Mouse (Mus musculus) midbrain, postnatal 0 days (tissue): Measurements from ENCODE around the gene Gna11. TPM values are rescaled to one million over a fixed set of nuclear protein-coding genes. Genes with fewer than 3 reads are reported as not detected.

Experiments used
- ATAC-seq: fragments of 200-750 bp; cut with Nextera tagmentation; 2 replicates; pipeline ENCODE4 v1.8.0; 2017; ENCODE audit warnings: moderate number of reproducible peaks, mild to moderate bottlenecking, moderate TSS enrichment, moderate library complexity; ENCODE audit not compliant: low FRiP score
- DNase-seq: peaks from one replicate; pipeline ENCODE4 v3.0.0-alpha.2; 2015; ENCODE audit warnings: low spot score
- H3K27ac ChIP-seq: fragments of 300-500 bp; sonication (generic); 2 replicates; pipeline ENCODE4 v1.5.1; 2014; ENCODE audit warnings: low read depth, mild to moderate bottlenecking, low read length, mixed read lengths
- H3K27me3 ChIP-seq: fragments of 300-500 bp; sonication (generic); 2 replicates; pipeline ENCODE4 v1.6.1; 2014; ENCODE audit warnings: low read length, control low read depth, mixed read lengths; ENCODE audit not compliant: insufficient read depth
- H3K36me3 ChIP-seq: fragments of 300-500 bp; sonication (generic); 2 replicates; pipeline ENCODE4 v1.6.1; 2014; ENCODE audit warnings: low read length, control low read depth, mixed read lengths; ENCODE audit not compliant: insufficient read depth
- H3K4me1 ChIP-seq: fragments of 300-500 bp; sonication (generic); 2 replicates; pipeline ENCODE4 v1.6.1; 2014; ENCODE audit warnings: mild to moderate bottlenecking, control low read depth, antibody characterized with exemption, low read length, mixed read lengths; ENCODE audit not compliant: insufficient read depth
- H3K4me2 ChIP-seq: fragments of 300-500 bp; sonication (generic); 2 replicates; pipeline ENCODE4 v1.6.1; 2014; ENCODE audit warnings: low read depth, mild to moderate bottlenecking, low read length, mixed read lengths; ENCODE audit not compliant: poor library complexity, severe bottlenecking
- H3K4me3 ChIP-seq: fragments of 300-500 bp; sonication (generic); 2 replicates; pipeline ENCODE4 v1.5.1; 2014; ENCODE audit warnings: low read depth, mild to moderate bottlenecking, low read length, moderate library complexity
- H3K9ac ChIP-seq: fragments of 300-500 bp; sonication (generic); replicated peaks from 2 replicates; pipeline ENCODE4 v1.6.1; 2014; ENCODE audit warnings: mild to moderate bottlenecking, low read length, moderate library complexity, mixed read lengths; ENCODE audit not compliant: poor library complexity, severe bottlenecking
- H3K9me3 ChIP-seq: fragments of 300-500 bp; sonication (generic); 2 replicates; pipeline ENCODE4 v1.6.1; 2016; ENCODE audit warnings: low read length, control low read depth
- CTCF ChIP-seq: IDR thresholded peaks from 2 replicates; pipeline ENCODE4 v1.5.1; 2016; ENCODE audit warnings: antibody characterized with exemption, mild to moderate bottlenecking
- WGBS: fragments of 180-500 bp; shearing (Covaris S2); extraction: QIAGEN DNeasy Blood & Tissue Kit; methylation state at CpG from one replicate; pipeline ENCODE4 v1.1.7; 2014; 5-methylcytosine and 5-hydroxymethylcytosine counted together
- polyA plus RNA-seq: library from polyadenylated mRNA; unstranded; fragments of >200 nt; fragmentation: Nextera tagmentation; extraction: Ambion mirVana; gene quantifications from 2 replicates; pipeline ENCODE4 v1.2.1, GENCODE M21; 2015
- total RNA-seq: library from RNA; depleted of rRNA; stranded (reverse); fragments of >200 nt; gene quantifications from 2 replicates; pipeline ENCODE4 v1.2.3, GENCODE M21; 2014

The Gna11 gene
- total and polyA plus RNA-seq, 2 experiments from 2014 or later = 108 to 130 TPM

DNA sequence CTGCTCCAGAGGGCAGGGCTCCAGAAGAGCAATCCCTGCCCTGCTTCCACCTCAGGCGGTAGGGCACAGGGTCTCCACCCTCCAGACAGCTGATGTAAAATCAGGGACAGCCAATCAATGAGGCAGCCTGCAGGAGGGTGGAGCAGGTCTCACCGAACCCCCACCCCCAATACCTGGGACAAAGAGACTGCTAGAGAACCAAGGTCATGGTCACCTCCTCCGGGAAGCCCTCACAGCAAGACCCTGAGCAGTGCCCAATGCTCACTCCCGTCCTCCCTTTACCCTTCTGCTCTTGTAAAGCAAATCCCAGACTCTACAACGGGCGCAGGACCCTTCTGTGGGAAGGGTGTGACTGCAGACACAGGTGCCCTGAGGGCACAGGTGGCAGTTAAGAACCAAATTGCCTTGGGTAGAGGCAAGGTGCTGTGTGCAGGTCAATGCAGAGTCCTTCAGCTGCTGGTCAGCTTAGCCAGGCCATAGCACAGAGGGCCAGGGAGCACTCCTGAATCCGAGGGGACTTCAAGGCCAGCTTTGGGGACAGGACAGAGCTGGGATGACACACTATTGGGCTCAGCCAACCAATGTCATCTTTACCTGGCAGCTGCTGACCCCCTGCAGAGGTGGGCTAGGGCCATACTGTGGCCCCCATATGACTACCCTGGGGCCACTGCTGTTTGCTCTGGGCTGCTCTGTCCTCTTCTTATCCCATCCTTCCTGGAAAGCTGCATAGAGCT, 2.1 kb downstream of the Gna11 start:
- Histone ChIP-seq H3K9ac (peak overlapping the region; percentile 93), H3K36me3 (no peaks in the 10 kb centered on the region; the same call in 1 of the 2 replicates), H3K27ac (no peak overlapping the region), H3K4me1 (peaks cover 20% of the 10 kb centered on the region), H3K4me3 (peak overlapping the region; percentile 95), H3K9me3 (no peaks in the 10 kb centered on the region), H3K4me2 (peak overlapping the region; percentile 94), H3K27me3 (no peaks in the 10 kb centered on the region)
- no peak for TF ChIP-seq CTCF
- DNase-seq (no peak), ATAC-seq (no peak)
- 72% methylated on average over 7 of the region's 7 CpGs for WGBS

DNA sequence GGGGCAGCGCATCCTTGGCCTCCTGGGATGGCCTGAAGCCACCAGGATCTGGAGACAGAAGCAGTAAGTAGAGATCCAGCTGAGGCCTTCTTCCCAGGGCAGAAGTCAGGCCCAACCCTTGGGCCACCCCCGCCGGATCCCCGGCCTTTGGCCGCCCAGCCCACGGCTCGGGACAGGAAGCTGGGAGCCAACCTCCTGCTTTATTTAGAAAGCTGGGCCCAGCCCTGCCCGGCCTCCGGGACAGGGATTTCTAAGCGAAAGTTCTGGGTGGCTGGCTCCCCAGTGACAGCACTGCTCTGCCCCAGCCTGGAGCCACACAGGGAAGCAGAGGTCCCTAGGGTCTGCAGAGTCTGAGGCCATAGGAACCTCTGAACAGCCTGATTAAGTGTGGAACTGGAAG, 3.2 kb downstream of the Gna11 start:
- DNase-seq = no peak
- no peak overlapping the region for H3K9ac ChIP-seq
- no peaks in the 10 kb centered on the region; the same call in 1 of the 2 replicates for H3K36me3 ChIP-seq
- ATAC-seq = no peak
- no peak overlapping the region for H3K27ac ChIP-seq
- peaks cover 20% of the 10 kb centered on the region for H3K4me1 ChIP-seq
- no peaks in the 10 kb centered on the region for H3K9me3 ChIP-seq
- WGBS = 78% methylated on average over 10 of the region's 10 CpGs
- H3K4me3 ChIP-seq = no peak overlapping the region
- TF ChIP-seq CTCF = no peak
- no peak overlapping the region for H3K4me2 ChIP-seq
- no peaks in the 10 kb centered on the region for H3K27me3 ChIP-seq

DNA sequence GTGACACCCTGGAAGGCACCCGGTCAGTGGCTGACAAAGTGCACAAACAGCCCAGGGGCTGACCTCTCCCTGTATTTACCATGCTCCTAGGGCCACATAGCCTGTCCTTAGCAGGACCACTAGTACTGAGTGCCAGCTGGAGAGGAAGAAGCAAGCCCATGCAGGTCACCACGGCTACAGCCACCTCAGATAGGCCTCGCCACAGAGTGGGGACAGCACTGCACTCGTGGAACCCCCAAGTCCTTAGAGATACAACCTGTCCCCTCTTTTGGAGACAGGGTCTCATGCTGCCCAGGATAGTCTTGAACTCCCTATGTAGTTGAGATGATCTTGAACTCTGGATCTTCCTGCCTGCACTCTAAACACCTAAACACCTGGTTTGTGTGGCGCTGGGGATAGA, 3.6 kb downstream of the Gna11 start:
- no peaks in the 10 kb centered on the region; the same call in 1 of the 2 replicates for H3K36me3 ChIP-seq
- no peak overlapping the region for H3K9ac ChIP-seq
- no peak overlapping the region for H3K27ac ChIP-seq
- H3K4me2 ChIP-seq = no peak overlapping the region
- peaks cover 20% of the 10 kb centered on the region for H3K4me1 ChIP-seq
- TF ChIP-seq CTCF = no peak
- 86% methylated on average over 5 of the region's 5 CpGs for WGBS
- DNase-seq (no peak), ATAC-seq (no peak)
- H3K4me3 ChIP-seq = no peak overlapping the region
- H3K27me3 ChIP-seq = no peaks in the 10 kb centered on the region
- H3K9me3 ChIP-seq = no peaks in the 10 kb centered on the region

DNA sequence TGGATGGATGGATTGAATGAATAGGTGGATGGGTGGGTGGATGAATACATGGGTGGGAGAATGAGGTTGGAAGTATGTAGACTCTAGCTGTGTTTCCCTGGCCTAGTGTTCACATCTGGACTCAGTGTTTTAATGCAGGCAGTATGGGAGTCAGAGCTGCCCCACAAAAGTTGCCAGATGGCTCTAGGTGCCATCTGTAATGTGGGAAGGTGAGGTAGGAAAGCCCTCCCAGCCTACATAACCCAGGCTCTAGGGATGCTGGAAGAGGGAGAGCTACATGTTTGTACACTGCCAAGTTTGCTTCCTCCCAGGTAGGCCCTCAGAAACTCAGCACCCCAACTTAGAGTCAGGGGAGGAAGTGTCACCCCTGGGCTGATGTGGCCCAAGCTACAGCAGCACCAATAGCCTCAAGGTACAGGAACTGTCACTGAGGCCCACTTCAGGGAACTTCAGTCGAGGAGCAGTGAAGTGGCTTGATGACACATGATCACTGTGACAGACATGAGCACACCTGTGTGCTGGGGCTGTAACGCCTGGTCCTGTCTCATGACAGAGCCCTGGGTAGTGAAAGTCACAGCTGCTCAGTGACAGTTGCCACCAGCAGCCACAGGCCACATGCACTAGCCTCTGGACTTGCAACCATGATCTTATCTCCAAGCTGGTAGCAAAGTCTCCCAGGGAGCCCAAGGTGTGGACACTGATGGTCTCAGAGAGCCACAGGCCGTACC, 6.5 kb downstream of the Gna11 start:
- H3K36me3 ChIP-seq = no peaks in the 10 kb centered on the region; the same call in 1 of the 2 replicates
- no peaks in the 10 kb centered on the region for H3K9me3 ChIP-seq
- peaks cover 15% of the 10 kb centered on the region for H3K4me1 ChIP-seq
- ATAC-seq = no peak
- no peak overlapping the region for H3K4me2 ChIP-seq
- no peak overlapping the region for H3K4me3 ChIP-seq
- H3K27me3 ChIP-seq = no peaks in the 10 kb centered on the region
- WGBS = 95% methylated on average over 3 of the region's 3 CpGs
- DNase-seq = no peak
- no peak overlapping the region for H3K27ac ChIP-seq
- H3K9ac ChIP-seq = no peak overlapping the region; the same call in 1 of the 2 replicates
- TF ChIP-seq CTCF = no peak

DNA sequence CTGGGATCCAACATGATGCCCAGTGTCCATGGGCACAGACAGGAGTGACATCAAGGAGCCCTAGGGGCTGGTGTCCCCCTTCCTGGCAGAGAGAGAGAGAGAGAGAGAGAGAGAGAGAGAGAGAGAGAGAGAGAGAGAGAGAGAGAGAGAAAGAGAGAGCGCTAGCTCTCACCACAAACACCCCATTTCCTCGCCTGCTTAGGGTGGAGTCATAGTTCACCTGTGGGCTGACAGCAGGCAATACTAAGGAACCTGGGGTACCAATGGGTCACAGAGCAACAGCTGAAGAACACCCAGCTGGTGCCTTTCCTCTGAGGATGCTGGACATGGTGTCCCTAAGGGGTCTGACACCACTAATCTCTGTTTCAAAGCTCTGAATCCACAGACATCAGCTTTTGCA, 7.6 kb downstream of the Gna11 start:
- Histone ChIP-seq H3K27ac (no peak overlapping the region), H3K9me3 (no peaks in the 10 kb centered on the region), H3K4me3 (no peak overlapping the region), H3K9ac (no peak overlapping the region), H3K4me2 (no peak overlapping the region), H3K36me3 (peaks cover 10% of the 10 kb centered on the region), H3K27me3 (no peaks in the 10 kb centered on the region), H3K4me1 (peaks cover 5% of the 10 kb centered on the region; the same call in 1 of the 2 replicates)
- no peak for TF ChIP-seq CTCF
- DNase-seq = no peak
- WGBS = 89% methylated on average over 2 of the region's 2 CpGs
- no peak for ATAC-seq

DNA sequence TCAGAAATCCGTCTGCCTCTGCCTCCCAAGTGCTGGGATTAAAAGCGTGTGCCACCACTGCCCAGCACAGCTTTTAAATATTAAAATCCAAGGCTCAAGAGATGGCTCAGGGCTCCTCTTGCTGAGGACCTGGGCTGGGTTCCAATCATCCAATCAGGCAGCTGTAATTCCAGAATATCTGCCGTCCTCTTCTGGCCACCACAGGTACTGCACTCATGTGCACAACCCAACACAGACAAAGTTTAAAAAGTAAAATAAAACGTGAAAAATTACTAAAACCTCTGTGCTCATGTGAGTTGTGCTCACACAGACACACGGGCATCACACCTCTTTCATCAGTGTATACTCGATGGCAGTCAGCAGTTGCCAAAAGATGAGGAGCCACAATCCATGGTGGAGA, 8.3 kb downstream of the Gna11 start:
- H3K27ac ChIP-seq = no peak overlapping the region
- no peaks in the 10 kb centered on the region for H3K9me3 ChIP-seq
- H3K9ac ChIP-seq = no peak overlapping the region
- H3K27me3 ChIP-seq = no peaks in the 10 kb centered on the region
- 76% methylated on average over 6 of the region's 6 CpGs for WGBS
- DNase-seq = no peak
- peaks cover 16% of the 10 kb centered on the region for H3K36me3 ChIP-seq
- ATAC-seq = no peak
- TF ChIP-seq CTCF = peak; percentile 60
- no peaks in the 10 kb centered on the region for H3K4me1 ChIP-seq
- H3K4me3 ChIP-seq = no peak overlapping the region
- H3K4me2 ChIP-seq = no peak overlapping the region
